Mouse (Mus musculus) embryonic facial prominence, embryonic 12.5 days (tissue): ENCODE data around the gene Ndufb11. TPM values are rescaled to one million over a fixed set of nuclear protein-coding genes. Genes with fewer than 3 reads are reported as not detected.
A peak's percentile ranks its signal among the peaks of the same experiment; 100 is the strongest.

ENCODE experiments used
- ATAC-seq: fragments of 200-750 bp; cut with Nextera tagmentation; 2 replicates; pipeline ENCODE4 v1.8.0; 2017; ENCODE audit not compliant: insufficient number of reproducible peaks, insufficient read depth, low FRiP score, low TSS enrichment
- H3K27ac ChIP-seq: fragments of 300-500 bp; sonication (generic); 2 replicates; pipeline ENCODE4 v1.5.1; 2016; ENCODE audit warnings: mild to moderate bottlenecking
- H3K27me3 ChIP-seq: fragments of 300-500 bp; sonication (generic); 2 replicates; pipeline ENCODE4 v1.6.1; 2016; ENCODE audit warnings: mild to moderate bottlenecking, moderate library complexity
- H3K36me3 ChIP-seq: fragments of 300-500 bp; sonication (generic); 2 replicates; pipeline ENCODE4 v1.6.1; 2016; ENCODE audit warnings: mild to moderate bottlenecking
- H3K4me1 ChIP-seq: fragments of 300-500 bp; sonication (generic); 2 replicates; pipeline ENCODE4 v1.6.1; 2016
- H3K4me2 ChIP-seq: fragments of 300-500 bp; sonication (generic); replicated peaks from 2 replicates; pipeline ENCODE4 v1.6.1; 2016; ENCODE audit warnings: mild to moderate bottlenecking, moderate library complexity
- H3K4me3 ChIP-seq: fragments of 300-500 bp; sonication (generic); 2 replicates; pipeline ENCODE4 v1.5.1; 2016; ENCODE audit warnings: mild to moderate bottlenecking
- H3K9ac ChIP-seq: fragments of 300-500 bp; sonication (generic); 2 replicates; pipeline ENCODE4 v1.6.1; 2016; ENCODE audit warnings: mild to moderate bottlenecking, moderate library complexity
- H3K9me3 ChIP-seq: fragments of 300-500 bp; sonication (generic); 2 replicates; pipeline ENCODE4 v1.6.1; 2016; ENCODE audit warnings: mild to moderate bottlenecking, moderate library complexity
- WGBS: fragments of 180-500 bp; shearing (Covaris S2); methylation state at CpG from one replicate; pipeline ENCODE4 v1.1.7; 2016; 5-methylcytosine and 5-hydroxymethylcytosine counted together
- polyA plus RNA-seq: library from polyadenylated mRNA; unstranded; fragments of >200 nt; fragmentation: Nextera tagmentation; extraction: Ambion mirVana; gene quantifications from 2 replicates; pipeline ENCODE4 v1.2.1, GENCODE M21; 2016

Ndufb11 gene
- polyA plus RNA-seq, result 207 and 208 TPM in 2 replicates

GRCm38 (mm10) chrX:20617176-20617902, at the start of gene Ndufb11, which contains the start of gene Rbm10:
Ndufb11 (minus strand) TSS chrX:20617619.
Rbm10 (plus strand) TSS chrX:20617503.
- Histone ChIP-seq H3K9ac (peak within 1 kb of the TSS; percentile 62), H3K27me3 (no peaks in the 10 kb centered on the region), H3K36me3 (0 out of 2 replicates have a peak, but pooled peaks cover 10% of the 10 kb centered on the region), H3K4me1 (no peaks in the 10 kb centered on the region), H3K4me2 (peak within 1 kb of the TSS; percentile 54), H3K9me3 (no peaks in the 10 kb centered on the region), H3K27ac (peak within 1 kb of the TSS; percentile 87), H3K4me3 (peak within 1 kb of the TSS; percentile 55)
- 19% methylated on average over 49 of the region's 49 CpGs for WGBS
- peak; percentile 99 for ATAC-seq

DNA sequence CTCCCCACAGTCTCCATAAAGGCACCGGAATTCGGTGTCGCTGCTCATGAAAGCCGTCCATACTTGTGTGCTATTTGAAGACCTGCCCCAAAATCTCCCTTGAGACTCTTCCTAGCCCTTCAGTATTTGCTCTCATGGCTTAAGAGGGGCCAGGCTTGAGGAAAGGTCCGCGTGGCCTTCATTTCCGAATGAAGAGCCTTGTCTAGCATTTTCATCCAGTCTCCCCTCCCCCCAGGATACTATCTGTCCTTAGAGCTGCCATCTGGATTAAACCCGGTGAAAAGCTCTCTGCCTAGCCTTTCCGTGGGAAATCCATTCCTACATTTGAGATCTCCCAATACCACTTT, 46.0 kb upstream of the Ndufb11 start:
- no peaks in the 10 kb centered on the region for H3K9me3 ChIP-seq
- no peak for ATAC-seq
- H3K27me3 ChIP-seq, result no peaks in the 10 kb centered on the region
- H3K4me1 ChIP-seq, result no peaks in the 10 kb centered on the region
- WGBS, result 20% methylated on average over 9 of the region's 9 CpGs
- peak overlapping the region; percentile 66 for H3K9ac ChIP-seq
- peaks cover 2% of the 10 kb centered on the region; the same call in 1 of the 2 replicates for H3K36me3 ChIP-seq
- H3K27ac ChIP-seq, result 0 out of 2 replicates have a peak overlapping the region, but pooled peaks have one; percentile 69
- H3K4me2 ChIP-seq, result peak overlapping the region; percentile 60
- H3K4me3 ChIP-seq, result peak overlapping the region; percentile 56

DNA sequence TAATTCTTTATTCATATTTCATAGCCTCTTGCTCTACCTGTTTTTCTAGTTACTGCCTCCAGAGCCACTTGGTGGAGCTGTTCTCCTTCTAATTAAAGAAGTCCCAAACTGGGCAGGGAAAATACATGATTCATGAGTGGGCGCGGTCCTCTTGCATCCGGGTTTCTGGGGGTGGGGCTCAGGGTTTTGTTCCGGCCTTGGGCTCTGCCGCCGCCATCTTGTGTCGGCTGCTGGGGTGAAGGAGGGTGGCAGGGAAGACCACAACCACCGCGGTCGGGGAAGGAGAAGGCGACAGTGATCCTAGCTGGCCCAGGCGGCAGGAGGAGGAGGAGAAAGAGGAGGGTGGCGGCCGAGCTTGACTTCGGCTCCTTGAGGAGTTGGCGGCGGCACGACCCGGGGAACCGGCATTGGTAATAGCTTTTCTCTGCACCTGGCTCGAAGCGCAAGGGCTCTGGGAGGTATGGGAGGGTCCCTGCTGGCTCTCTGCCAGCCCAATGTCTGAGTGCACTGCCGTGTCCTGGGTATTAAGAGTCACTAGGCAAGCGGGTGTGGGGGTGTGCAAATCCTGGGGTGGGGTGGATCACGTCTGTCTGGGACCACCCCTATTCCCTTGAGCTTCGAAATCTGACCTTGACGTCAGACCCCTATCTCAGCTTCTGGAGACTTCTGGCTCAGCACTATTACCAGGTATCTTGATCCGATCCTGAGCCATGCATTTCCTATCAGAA, 45.5 kb upstream of the Ndufb11 start:
- no peaks in the 10 kb centered on the region for H3K4me1 ChIP-seq
- no peaks in the 10 kb centered on the region for H3K27me3 ChIP-seq
- 33% methylated on average over 28 of the region's 28 CpGs for WGBS
- peak overlapping the region; percentile 66 for H3K9ac ChIP-seq
- peak overlapping the region; percentile 60 for H3K4me2 ChIP-seq
- H3K27ac ChIP-seq, result peak overlapping the region; percentile 69
- peak; percentile 77 for ATAC-seq
- peak overlapping the region; percentile 56 for H3K4me3 ChIP-seq
- H3K36me3 ChIP-seq, result no peaks in the 10 kb centered on the region
- H3K9me3 ChIP-seq, result no peaks in the 10 kb centered on the region

- no peaks in the 10 kb centered on the region for H3K9me3 ChIP-seq
- H3K4me3 ChIP-seq, result no peak overlapping the region
- no peak overlapping the region for H3K27ac ChIP-seq
- 23% methylated on average over 5 of the region's 5 CpGs for WGBS
- ATAC-seq, result 0 out of 2 replicates have a peak, but pooled peaks have one; percentile 2
- H3K4me1 ChIP-seq, result no peaks in the 10 kb centered on the region
- no peak overlapping the region for H3K9ac ChIP-seq
- no peaks in the 10 kb centered on the region for H3K27me3 ChIP-seq
- H3K36me3 ChIP-seq, result no peaks in the 10 kb centered on the region
- H3K4me2 ChIP-seq, result no peak overlapping the region
These were observed 44.9 kb upstream of the Ndufb11 start for GRCm38 (mm10) chrX:20662317-20662715.

GRCm38 (mm10) chrX:20658891-20659406, 41.5 kb upstream of the Ndufb11 start:
- peak overlapping the region; percentile 65 for H3K4me2 ChIP-seq
- H3K27ac ChIP-seq, result no peak overlapping the region
- no peak for ATAC-seq
- no peaks in the 10 kb centered on the region for H3K27me3 ChIP-seq
- H3K36me3 ChIP-seq, result no peaks in the 10 kb centered on the region
- no peaks in the 10 kb centered on the region for H3K4me1 ChIP-seq
- peak overlapping the region; percentile 42; the same call in 1 of the 2 replicates for H3K9ac ChIP-seq
- 12% methylated on average over 24 of the region's 24 CpGs for WGBS
- no peaks in the 10 kb centered on the region for H3K9me3 ChIP-seq
- H3K4me3 ChIP-seq, result peak overlapping the region; percentile 46

DNA sequence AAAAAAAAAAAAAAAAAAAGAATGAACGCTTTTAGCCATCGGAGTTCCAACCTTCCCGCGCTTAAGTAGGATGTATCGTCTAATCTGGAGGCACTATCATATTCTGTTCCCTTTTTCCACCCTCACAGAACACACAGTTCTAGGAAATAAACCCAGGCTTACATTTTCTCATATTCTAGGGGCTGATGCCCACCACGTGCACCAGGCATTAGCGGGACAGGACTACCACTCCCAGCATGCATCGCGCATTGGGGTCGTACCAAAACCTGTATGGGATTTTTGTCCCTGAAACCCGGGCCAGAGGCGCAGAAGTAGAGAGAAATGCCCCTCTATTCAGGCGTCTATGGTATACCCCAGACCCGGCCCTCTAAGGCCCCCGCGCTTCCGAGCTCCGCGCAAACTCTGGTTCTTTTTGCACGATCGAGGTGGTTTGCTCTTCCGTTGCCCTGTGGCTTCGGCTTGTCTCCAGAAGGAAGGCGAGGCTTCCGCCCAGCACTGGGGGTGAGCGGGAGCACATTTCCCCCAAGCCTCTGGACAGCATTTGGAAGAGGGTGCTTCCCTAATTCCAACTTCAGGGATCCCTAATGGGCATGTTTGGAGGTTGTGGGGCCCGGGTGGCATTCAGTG, 40.7 kb upstream of the Ndufb11 start, which contains the start of gene Uba1:
TSS of gene Uba1 (plus strand) at position 301 of the 627 bp plus-strand sequence.
- Histone ChIP-seq H3K36me3 (no peaks in the 10 kb centered on the region), H3K27me3 (no peaks in the 10 kb centered on the region), H3K9me3 (no peaks in the 10 kb centered on the region), H3K4me3 (peak within 1 kb of the TSS; percentile 46), H3K9ac (peak within 1 kb of the TSS; percentile 42; the same call in 1 of the 2 replicates), H3K4me1 (no peaks in the 10 kb centered on the region), H3K4me2 (peak within 1 kb of the TSS; percentile 65), H3K27ac (peak within 1 kb of the TSS; percentile 37; the same call in 1 of the 2 replicates)
- WGBS, result 19% methylated on average over 27 of the region's 27 CpGs
- ATAC-seq, result peak; percentile 82

DNA sequence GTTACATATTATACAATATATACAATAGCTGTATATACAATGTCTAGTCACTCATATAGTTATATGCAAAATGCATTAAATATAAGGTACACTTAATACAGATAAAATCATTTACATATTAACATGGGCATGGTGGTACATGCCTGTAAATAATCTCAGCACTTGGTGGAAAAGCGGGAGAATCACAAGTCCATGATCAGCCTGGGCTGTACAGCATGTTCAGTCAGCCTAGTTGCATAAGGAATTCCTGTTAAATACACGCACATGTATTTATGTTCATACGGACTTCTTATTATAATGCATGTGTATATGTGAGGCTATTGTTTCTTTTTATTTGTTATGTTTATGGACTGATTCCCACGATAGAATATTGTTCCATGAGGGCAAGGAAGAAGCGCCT, 40.2 kb upstream of the Ndufb11 start:
- H3K9ac ChIP-seq, result no peak overlapping the region
- H3K27ac ChIP-seq, result no peak overlapping the region
- WGBS, result 38% methylated on average over 5 of the region's 5 CpGs
- no peaks in the 10 kb centered on the region for H3K27me3 ChIP-seq
- no peaks in the 10 kb centered on the region for H3K36me3 ChIP-seq
- no peak for ATAC-seq
- no peak overlapping the region for H3K4me3 ChIP-seq
- no peak overlapping the region; the same call in 1 of the 2 replicates for H3K4me2 ChIP-seq
- no peaks in the 10 kb centered on the region for H3K4me1 ChIP-seq
- H3K9me3 ChIP-seq, result no peaks in the 10 kb centered on the region

- Histone ChIP-seq H3K9me3 (no peaks in the 10 kb centered on the region), H3K27ac (no peak overlapping the region), H3K36me3 (peaks cover 67% of the 10 kb centered on the region), H3K9ac (no peak overlapping the region), H3K4me3 (no peak overlapping the region), H3K4me1 (no peaks in the 10 kb centered on the region), H3K27me3 (no peaks in the 10 kb centered on the region), H3K4me2 (no peak overlapping the region)
- no peak for ATAC-seq
- 81% methylated on average over 5 of the region's 5 CpGs for WGBS
These were observed 27.4 kb upstream of the Ndufb11 start for GRCm38 (mm10) chrX:20644780-20645179.

GRCm38 (mm10) chrX:20638141-20638540, 20.7 kb upstream of the Ndufb11 start:
- H3K36me3 ChIP-seq, result peaks cover 60% of the 10 kb centered on the region

DNA sequence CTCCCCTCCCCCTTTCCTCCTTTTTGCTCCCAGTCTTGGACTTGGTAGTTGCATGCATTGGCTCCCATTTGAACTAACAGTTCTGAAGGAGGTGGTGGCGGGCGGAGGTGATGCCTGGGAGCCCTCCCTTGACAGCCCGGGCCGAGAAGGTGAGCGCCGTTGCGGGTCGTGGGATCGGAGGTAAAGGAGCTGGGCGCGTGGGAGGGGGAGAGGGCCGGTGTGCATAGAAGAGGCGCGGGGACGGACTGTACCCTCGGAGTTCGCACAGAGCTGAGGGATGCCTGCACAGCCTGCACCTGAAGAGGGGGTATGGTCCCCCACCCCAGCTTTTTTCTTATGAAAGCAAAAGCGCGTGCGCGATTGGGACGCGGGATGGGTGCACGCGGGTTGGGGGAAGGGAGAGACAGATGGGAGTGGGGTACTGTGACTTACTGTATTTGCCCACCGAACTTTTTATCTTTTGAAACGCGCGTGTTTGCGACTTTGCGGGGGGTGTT, 532 bp upstream of the Ndufb11 start:
- WGBS, result 24% methylated on average over 31 of the region's 31 CpGs
- peak overlapping the region; percentile 55 for H3K4me3 ChIP-seq
- H3K9ac ChIP-seq, result peak overlapping the region; percentile 62
- H3K4me1 ChIP-seq, result no peaks in the 10 kb centered on the region
- peak overlapping the region; percentile 87 for H3K27ac ChIP-seq
- H3K9me3 ChIP-seq, result no peaks in the 10 kb centered on the region
- peak; percentile 53 for ATAC-seq
- 0 out of 2 replicates have a peak, but pooled peaks cover 10% of the 10 kb centered on the region for H3K36me3 ChIP-seq
- H3K27me3 ChIP-seq, result no peaks in the 10 kb centered on the region
- H3K4me2 ChIP-seq, result peak overlapping the region; percentile 54

More at GRCm38 (mm10) chrX:20638141-20638540, 20.7 kb upstream of the Ndufb11 start:
- no peak for ATAC-seq
- Histone ChIP-seq H3K27me3 (no peaks in the 10 kb centered on the region), H3K4me3 (no peak overlapping the region), H3K4me1 (no peaks in the 10 kb centered on the region), H3K9ac (no peak overlapping the region), H3K9me3 (no peaks in the 10 kb centered on the region), H3K4me2 (no peak overlapping the region), H3K27ac (no peak overlapping the region)
- 94% methylated on average over 2 of the region's 2 CpGs for WGBS

DNA sequence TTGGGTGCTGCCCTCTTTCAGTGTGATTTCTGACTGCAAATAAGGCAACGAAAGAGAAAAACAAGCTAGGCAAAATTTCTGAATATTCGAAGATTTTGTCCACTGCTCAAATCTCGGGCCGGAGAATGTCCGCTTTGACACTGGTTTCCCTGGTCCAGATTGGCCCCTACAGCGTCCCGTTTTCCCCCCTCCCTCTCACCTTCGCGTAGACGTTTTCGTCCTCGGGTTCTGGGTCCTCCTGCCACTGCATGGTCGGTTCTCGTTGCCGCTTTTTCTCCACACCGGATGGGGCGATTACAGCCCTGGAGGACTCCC, 601 bp downstream of the Ndufb11 start:
- 0 out of 2 replicates have a peak, but pooled peaks cover 9% of the 10 kb centered on the region for H3K36me3 ChIP-seq
- peak overlapping the region; percentile 87 for H3K27ac ChIP-seq
- peak overlapping the region; percentile 45 for H3K9ac ChIP-seq
- H3K4me2 ChIP-seq, result peak overlapping the region; percentile 54
- ATAC-seq, result no peak
- no peaks in the 10 kb centered on the region for H3K27me3 ChIP-seq
- WGBS, result 19% methylated on average over 17 of the region's 17 CpGs
- peak overlapping the region; percentile 55 for H3K4me3 ChIP-seq
- H3K4me1 ChIP-seq, result no peaks in the 10 kb centered on the region
- H3K9me3 ChIP-seq, result no peaks in the 10 kb centered on the region
